Mouse (Mus musculus) forebrain, embryonic 13.5 days (tissue): Measurements from ENCODE around the gene Nfia. TPM values are rescaled to one million over a fixed set of nuclear protein-coding genes. Genes with fewer than 3 reads are reported as not detected.

Experiments
- ATAC-seq: fragments of 200-750 bp; cut with Nextera tagmentation; 2 replicates; pipeline ENCODE4 v1.8.0; 2017
- H3K27ac ChIP-seq: fragments of 300-500 bp; sonication (generic); 2 replicates; pipeline ENCODE4 v1.5.1; 2015; ENCODE audit warnings: inconsistent platforms, mild to moderate bottlenecking, moderate library complexity
- H3K27me3 ChIP-seq: fragments of 300-500 bp; sonication (generic); 2 replicates; pipeline ENCODE4 v1.6.1; 2015; ENCODE audit warnings: mild to moderate bottlenecking, inconsistent platforms
- H3K36me3 ChIP-seq: fragments of 300-500 bp; sonication (generic); 2 replicates; pipeline ENCODE4 v1.6.1; 2015; ENCODE audit warnings: mild to moderate bottlenecking, inconsistent platforms; ENCODE audit not compliant: poor library complexity, severe bottlenecking
- H3K4me1 ChIP-seq: fragments of 300-500 bp; sonication (generic); 2 replicates; pipeline ENCODE4 v1.6.1; 2015; ENCODE audit warnings: inconsistent platforms
- H3K4me2 ChIP-seq: fragments of 300-500 bp; sonication (generic); 2 replicates; pipeline ENCODE4 v1.6.1; 2015; ENCODE audit warnings: inconsistent platforms, mild to moderate bottlenecking, moderate library complexity
- H3K4me3 ChIP-seq: fragments of 300-500 bp; sonication (generic); 2 replicates; pipeline ENCODE4 v1.5.1; 2015; ENCODE audit warnings: mild to moderate bottlenecking, inconsistent platforms
- H3K9ac ChIP-seq: fragments of 300-500 bp; sonication (generic); 2 replicates; pipeline ENCODE4 v1.6.1; 2015; ENCODE audit warnings: mild to moderate bottlenecking, inconsistent platforms
- H3K9me3 ChIP-seq: fragments of 300-500 bp; sonication (generic); replicated peaks from 2 replicates; pipeline ENCODE4 v1.6.1; 2016; ENCODE audit warnings: inconsistent platforms
- WGBS: fragments of 180-500 bp; shearing (Covaris S2); methylation state at CpG from one replicate; pipeline ENCODE4 v1.1.7; 2015; 5-methylcytosine and 5-hydroxymethylcytosine counted together
- polyA plus RNA-seq: library from polyadenylated mRNA; unstranded; fragments of >200 nt; fragmentation: Nextera tagmentation; extraction: Ambion mirVana; gene quantifications from 2 replicates; pipeline ENCODE4 v1.2.1, GENCODE M21; 2015

Gene Nfia
- polyA plus RNA-seq, 1 experiment from 2014 or later, result 121 TPM

DNA sequence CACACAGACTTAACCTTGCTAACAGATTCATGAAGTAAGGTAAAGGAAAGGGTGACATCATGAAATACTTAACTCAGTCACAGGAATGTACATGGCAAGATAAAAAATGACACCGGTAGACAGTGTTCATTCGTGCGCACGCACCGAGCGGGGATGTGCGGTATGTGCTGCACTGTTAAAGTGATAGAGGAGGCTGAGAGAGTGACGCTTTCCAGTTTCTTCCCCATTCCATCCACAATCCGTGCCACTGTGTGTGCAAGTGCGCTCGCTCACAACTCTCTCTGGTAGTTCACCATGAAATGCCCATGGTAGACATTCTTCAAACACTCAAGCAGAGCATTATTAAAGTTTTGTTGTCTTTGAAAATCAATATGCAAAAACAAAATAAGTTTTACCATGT, 218.9 kb downstream of the Nfia start:
- Histone ChIP-seq H3K27me3 (no peaks in the 10 kb centered on the region), H3K9ac (no peak overlapping the region), H3K4me1 (peaks cover 21% of the 10 kb centered on the region), H3K36me3 (0 out of 2 replicates have a peak, but pooled peaks cover 8% of the 10 kb centered on the region), H3K4me2 (no peak overlapping the region), H3K9me3 (no peaks in the 10 kb centered on the region), H3K27ac (no peak overlapping the region), H3K4me3 (no peak overlapping the region)
- WGBS, result 83% methylated on average over 11 of the region's 11 CpGs
- ATAC-seq, result no peak

DNA sequence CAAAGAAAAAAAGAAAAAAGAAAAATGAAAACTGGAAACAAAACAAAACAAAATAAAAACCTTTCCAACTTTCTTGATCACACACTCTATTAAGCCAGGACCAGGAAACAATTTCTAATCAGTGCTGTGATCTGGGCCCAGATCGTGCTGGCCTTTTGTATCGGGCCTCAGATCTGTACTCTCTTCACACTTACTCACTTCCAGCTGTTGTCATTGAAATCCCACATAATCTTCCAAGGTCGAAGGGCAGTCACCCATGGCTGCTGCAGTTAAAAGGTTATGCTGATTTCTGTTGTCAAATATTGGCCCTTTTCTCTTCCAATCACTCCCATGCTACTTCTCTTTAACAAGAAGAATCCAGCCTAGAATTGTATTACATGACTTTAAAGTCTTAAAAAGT, 219.3 kb downstream of the Nfia start:
- H3K27me3 ChIP-seq, result no peaks in the 10 kb centered on the region
- no peak for ATAC-seq
- no peak overlapping the region for H3K4me2 ChIP-seq
- WGBS, result 23% methylated on average over 3 of the region's 3 CpGs
- peaks cover 26% of the 10 kb centered on the region for H3K4me1 ChIP-seq
- no peak overlapping the region for H3K27ac ChIP-seq
- no peak overlapping the region for H3K4me3 ChIP-seq
- no peaks in the 10 kb centered on the region for H3K9me3 ChIP-seq
- 0 out of 2 replicates have a peak, but pooled peaks cover 8% of the 10 kb centered on the region for H3K36me3 ChIP-seq
- no peak overlapping the region for H3K9ac ChIP-seq

DNA sequence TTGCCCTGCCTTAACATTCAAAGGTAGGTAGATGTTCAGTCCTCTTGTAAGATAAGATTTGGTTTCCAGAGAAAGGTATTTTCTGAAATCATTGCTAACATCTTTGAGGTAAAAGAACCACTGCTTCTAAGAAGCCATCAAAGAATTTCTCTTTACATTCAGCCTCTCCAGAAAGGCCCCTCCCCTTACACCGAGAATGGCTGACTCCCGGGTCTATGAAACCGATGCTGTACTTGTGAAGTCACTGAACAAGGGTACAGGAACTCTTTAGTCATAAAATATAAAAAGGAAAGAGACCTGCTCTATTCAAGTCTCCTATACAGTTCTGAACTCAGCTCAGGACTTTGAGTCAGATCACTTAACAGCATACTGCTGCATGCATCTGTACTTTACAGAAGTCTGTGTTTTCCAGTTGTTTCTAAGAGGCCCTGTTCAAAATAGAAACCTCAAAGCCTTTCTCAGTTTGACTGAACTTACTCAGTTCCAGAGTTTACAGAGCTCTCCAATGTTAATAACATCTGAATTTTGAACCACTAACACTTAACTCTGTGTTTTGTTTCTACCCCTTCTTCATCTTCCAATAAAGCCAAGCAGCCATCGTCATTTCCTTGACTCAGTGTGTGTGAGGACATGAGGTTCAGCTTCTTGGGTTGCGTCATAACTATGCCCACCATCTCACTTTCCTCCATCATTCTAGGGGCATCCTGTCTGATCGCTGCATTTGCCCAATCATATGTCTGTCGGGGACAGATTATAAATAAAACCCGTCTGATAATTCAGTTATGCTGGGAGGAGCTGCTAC, 223.6 kb downstream of the Nfia start:
- H3K4me2 ChIP-seq, result no peak overlapping the region
- 0 out of 2 replicates have a peak, but pooled peaks cover under 1% of the 10 kb centered on the region for H3K36me3 ChIP-seq
- no peak overlapping the region for H3K4me3 ChIP-seq
- H3K27me3 ChIP-seq, result no peaks in the 10 kb centered on the region
- no peak overlapping the region for H3K9ac ChIP-seq
- no peaks in the 10 kb centered on the region for H3K9me3 ChIP-seq
- ATAC-seq, result no peak
- peak overlapping the region; percentile 44; the same call in 1 of the 2 replicates for H3K27ac ChIP-seq
- peaks cover 42% of the 10 kb centered on the region for H3K4me1 ChIP-seq
- 87% methylated on average over 8 of the region's 8 CpGs for WGBS

DNA sequence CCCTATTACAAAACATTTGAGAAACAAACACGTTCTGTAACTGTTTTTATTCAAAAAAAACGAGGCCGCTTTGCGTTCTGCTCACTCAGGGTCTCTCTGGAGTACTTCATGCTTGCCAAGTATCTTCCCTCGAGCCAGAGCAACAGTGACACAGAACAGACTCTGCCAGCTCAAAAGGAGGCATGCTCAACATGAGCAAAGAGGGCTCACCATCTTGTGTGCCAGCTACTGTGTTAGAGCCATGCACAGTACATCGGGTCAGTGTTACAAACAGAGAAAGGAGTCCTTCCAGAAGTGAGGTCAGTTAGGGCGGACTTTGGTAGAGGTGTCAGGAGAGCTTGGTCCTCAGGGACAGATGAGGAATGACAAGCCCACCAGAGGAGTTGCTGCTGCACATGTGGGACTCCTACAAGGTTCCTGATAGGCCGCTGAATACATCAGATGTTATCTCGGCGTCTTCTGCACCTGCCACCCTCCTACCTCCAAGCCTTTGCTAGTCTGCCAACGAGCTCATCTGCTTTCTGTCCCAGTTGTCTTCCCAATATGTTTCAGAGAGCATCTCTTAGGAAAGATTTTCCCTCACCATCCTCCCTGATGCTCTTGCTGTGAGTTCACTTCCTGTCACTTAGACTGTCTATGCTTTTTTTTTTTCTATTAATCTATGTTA, 224.8 kb downstream of the Nfia start:
- peak; percentile 36; the same call in 1 of the 2 replicates for ATAC-seq
- 80% methylated on average over 11 of the region's 11 CpGs for WGBS

DNA sequence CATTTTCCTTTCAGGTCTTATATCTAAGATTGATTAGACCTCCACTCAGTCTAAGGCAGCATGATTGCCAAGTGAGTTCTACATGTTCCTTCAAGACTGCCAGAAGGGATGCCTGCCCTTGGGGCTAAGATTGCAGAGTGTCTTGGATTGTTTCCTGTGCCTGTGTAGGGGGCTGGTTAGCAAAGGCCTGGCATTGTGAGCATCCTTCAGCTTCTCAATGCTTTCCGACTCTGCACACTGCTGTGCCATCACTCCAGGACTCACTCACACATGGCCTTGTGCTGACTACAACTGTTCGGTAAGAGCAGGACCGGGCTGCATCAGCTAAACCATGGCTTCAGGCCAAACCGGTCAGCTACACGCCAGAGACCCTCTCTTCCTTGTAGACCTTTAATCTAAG, 229.7 kb downstream of the Nfia start:
- ATAC-seq, result no peak
- H3K4me2 ChIP-seq, result no peak overlapping the region
- H3K36me3 ChIP-seq, result peaks cover 12% of the 10 kb centered on the region
- H3K27ac ChIP-seq, result peak overlapping the region; percentile 21
- no peak overlapping the region for H3K4me3 ChIP-seq
- no peaks in the 10 kb centered on the region for H3K27me3 ChIP-seq
- no peak overlapping the region for H3K9ac ChIP-seq
- 87% methylated on average over 5 of the region's 5 CpGs for WGBS
- H3K9me3 ChIP-seq, result no peaks in the 10 kb centered on the region
- peaks cover 67% of the 10 kb centered on the region for H3K4me1 ChIP-seq

More for the DNA sequence above, 224.8 kb downstream of the Nfia start:
- peak overlapping the region; percentile 1; the same call in 1 of the 2 replicates for H3K27ac ChIP-seq
- no peaks in the 10 kb centered on the region for H3K27me3 ChIP-seq
- peaks cover 2% of the 10 kb centered on the region for H3K36me3 ChIP-seq
- H3K4me1 ChIP-seq, result peaks cover 37% of the 10 kb centered on the region
- no peak overlapping the region for H3K4me3 ChIP-seq
- H3K9me3 ChIP-seq, result no peaks in the 10 kb centered on the region
- no peak overlapping the region for H3K4me2 ChIP-seq
- H3K9ac ChIP-seq, result no peak overlapping the region

DNA sequence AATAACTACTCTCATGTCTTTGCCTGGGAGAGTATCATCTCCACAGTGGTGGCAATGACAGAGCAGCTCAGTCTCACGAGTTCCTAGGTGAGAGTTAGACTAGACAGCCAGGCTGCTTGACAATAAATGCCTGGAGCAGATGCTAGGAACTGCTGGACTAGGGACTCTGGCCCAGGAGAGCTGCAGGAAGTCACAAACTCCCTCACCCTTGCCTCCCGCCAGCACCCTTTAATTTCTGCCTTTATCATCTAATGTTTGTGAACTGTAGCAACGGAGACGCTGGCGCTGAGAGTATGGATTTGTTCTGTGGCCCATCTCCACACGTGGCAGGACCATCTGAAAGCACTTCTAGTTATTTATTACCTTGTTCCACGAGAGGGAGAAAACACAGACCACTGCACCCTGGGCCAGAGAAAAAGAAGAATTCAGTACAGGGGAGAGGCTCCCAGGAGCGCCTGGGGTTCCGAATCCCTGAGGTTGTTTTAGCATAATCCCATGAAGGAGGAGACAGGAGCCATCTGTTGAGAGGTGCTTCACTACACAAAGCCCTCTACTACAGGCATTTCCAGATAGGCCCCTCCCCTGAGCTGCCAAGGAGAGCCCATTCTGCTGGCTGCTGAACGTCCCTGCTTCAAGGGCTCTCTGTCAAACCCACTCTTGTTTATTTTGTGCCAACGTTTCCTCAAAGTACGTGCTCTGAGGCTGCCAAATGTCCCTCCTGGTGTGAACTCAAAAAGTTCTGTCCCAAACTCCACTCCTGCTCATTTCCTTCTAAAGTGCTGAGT, 231.0 kb downstream of the Nfia start:
- Histone ChIP-seq H3K4me2 (peak overlapping the region; percentile 30), H3K9ac (no peak overlapping the region; the same call in 1 of the 2 replicates), H3K9me3 (no peaks in the 10 kb centered on the region), H3K4me1 (peaks cover 59% of the 10 kb centered on the region), H3K4me3 (no peak overlapping the region), H3K27ac (peak overlapping the region; percentile 89), H3K27me3 (no peaks in the 10 kb centered on the region), H3K36me3 (peaks cover 16% of the 10 kb centered on the region)
- ATAC-seq, result peak; percentile 88
- 20% methylated on average over 12 of the region's 12 CpGs for WGBS

DNA sequence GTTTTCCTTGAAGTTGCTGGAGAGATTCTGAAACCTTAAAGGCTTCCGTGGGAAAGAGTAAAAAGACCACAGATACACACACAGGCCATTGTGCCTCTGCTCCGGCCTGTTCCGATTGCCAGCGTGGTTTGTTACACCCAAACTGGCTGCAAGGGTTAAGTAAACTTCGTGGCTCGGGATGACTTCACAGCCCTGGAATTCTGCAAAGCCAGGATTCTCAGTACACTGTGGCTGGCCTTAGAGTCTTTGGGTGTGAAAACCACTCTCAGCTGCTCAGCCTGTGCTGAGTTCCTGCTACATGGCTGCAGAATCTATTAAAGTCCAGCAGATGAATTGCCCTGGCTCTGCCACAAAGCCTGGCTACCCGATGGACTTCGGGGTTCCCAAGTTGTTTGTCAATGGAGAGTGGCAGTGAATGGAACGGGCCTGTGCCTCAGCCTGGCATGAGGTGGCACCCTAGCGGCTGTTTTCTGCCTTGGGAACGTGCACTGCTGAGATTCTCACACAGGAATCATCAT, 231.6 kb downstream of the Nfia start:
- peak overlapping the region; percentile 30 for H3K4me2 ChIP-seq
- peak overlapping the region; percentile 89 for H3K27ac ChIP-seq
- no peak overlapping the region; the same call in 1 of the 2 replicates for H3K9ac ChIP-seq

DNA sequence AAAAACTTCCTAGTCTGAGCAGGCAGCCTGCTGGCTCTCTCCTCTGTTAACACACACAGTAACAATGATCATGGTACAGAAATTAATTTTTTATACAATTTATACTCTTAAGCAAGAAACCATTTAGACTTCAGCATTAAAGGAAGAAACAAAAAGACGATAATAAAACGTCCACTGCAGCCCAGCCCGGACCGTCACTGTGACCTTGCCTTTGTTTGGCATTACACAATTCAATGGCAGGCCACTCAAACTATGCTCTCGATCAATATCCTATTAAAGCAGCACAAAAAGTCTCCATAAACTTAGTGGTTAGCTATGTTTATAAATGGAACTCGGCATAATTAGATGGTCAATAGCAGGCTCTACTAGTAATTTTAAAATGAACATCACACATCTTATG, 232.5 kb downstream of the Nfia start:
- Histone ChIP-seq H3K27ac (peak overlapping the region; percentile 89), H3K9ac (no peak overlapping the region), H3K27me3 (no peaks in the 10 kb centered on the region), H3K9me3 (no peaks in the 10 kb centered on the region), H3K36me3 (peaks cover 16% of the 10 kb centered on the region), H3K4me3 (no peak overlapping the region), H3K4me2 (no peak overlapping the region), H3K4me1 (peaks cover 64% of the 10 kb centered on the region)
- no peak for ATAC-seq
- 43% methylated on average over 6 of the region's 6 CpGs for WGBS

More for the DNA sequence above, 231.6 kb downstream of the Nfia start:
- Histone ChIP-seq H3K36me3 (peaks cover 16% of the 10 kb centered on the region), H3K27me3 (no peaks in the 10 kb centered on the region), H3K4me3 (no peak overlapping the region), H3K4me1 (peaks cover 59% of the 10 kb centered on the region), H3K9me3 (no peaks in the 10 kb centered on the region)
- peak; percentile 85 for ATAC-seq
- WGBS, result 1% methylated on average over 11 of the region's 11 CpGs

DNA sequence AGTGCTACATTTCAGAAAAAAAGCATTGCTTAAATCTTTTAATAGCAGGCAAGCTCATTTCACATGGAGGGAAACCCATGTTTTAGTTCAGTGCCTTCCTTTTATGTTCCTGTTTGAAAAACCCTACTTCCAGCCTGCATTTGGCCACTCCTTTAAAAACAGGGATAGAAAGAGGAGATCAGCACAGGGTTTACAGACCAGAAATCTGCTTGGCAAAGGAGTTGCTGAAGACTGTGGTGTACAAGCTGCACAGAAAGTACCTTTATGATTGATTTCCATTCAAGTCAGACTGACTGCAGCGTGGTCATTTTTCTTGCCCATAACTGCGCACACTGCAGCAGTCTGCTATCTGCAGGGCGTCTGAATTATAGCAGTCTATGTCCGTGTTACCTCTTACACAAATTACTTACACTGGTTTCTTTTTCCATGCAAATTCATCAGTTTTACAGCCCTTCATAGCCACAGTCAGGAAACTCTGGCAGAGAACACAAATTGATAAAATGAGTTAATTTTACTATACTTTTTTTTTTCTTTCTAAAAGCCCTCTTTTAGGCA, 236.4 kb downstream of the Nfia start:
- Histone ChIP-seq H3K4me3 (no peak overlapping the region), H3K4me1 (peaks cover 45% of the 10 kb centered on the region), H3K27ac (peak overlapping the region; percentile 70), H3K27me3 (no peaks in the 10 kb centered on the region), H3K36me3 (peaks cover 7% of the 10 kb centered on the region; the same call in 1 of the 2 replicates), H3K9ac (0 out of 2 replicates have a peak overlapping the region, but pooled peaks have one; percentile 21), H3K4me2 (no peak overlapping the region), H3K9me3 (no peaks in the 10 kb centered on the region)
- WGBS, result 35% methylated on average over 4 of the region's 4 CpGs
- 0 out of 2 replicates have a peak, but pooled peaks have one; percentile 17 for ATAC-seq

DNA sequence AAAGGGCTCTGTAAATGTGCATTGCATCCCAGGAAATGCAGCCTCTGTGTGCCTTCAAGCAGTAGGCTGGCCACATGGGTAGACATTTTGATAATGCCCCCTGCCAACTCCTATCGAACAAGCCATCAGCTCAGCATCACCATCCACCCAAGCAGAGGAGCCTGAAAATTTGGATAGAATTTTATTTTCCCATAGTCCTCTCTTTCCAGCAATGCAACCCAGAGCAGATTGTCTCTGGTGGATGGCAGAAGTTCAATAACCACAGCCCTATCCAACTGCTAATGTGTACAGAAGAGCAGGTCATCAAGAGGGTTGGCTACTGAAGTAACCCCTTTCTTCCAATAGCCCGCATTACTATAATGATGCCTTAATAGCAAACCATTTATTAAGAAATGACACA, 237.4 kb downstream of the Nfia start:
- Histone ChIP-seq H3K4me2 (no peak overlapping the region), H3K36me3 (peaks cover 17% of the 10 kb centered on the region), H3K4me3 (no peak overlapping the region), H3K27ac (no peak overlapping the region), H3K9me3 (no peaks in the 10 kb centered on the region), H3K27me3 (no peaks in the 10 kb centered on the region), H3K4me1 (peaks cover 34% of the 10 kb centered on the region), H3K9ac (no peak overlapping the region)
- no peak for ATAC-seq
- 84% methylated on average over 2 of the region's 2 CpGs for WGBS

DNA sequence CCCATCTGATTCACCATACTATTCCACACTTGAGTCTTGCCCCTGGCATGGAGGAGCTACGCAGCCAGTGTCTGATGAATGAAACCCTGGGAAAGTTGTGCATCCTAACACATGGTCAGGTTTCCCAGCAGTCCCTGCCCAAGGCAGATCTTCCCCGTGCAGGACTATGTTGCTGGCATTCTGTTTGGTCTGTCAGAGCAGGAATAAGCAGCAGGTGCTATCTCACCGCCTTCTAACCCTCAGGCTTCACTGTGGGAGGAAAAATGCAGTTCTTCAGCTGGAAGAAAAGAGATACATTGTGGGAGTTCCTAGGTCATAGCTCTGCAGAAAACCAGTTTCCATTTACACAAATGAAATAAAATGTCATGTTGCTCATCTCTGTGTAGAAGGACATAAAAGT, 247.3 kb downstream of the Nfia start:
- H3K4me3 ChIP-seq, result no peak overlapping the region
- no peaks in the 10 kb centered on the region for H3K9me3 ChIP-seq
- H3K36me3 ChIP-seq, result peaks cover 58% of the 10 kb centered on the region
- H3K4me1 ChIP-seq, result peaks cover 29% of the 10 kb centered on the region
- H3K27ac ChIP-seq, result 0 out of 2 replicates have a peak overlapping the region, but pooled peaks have one; percentile 3
- 85% methylated on average over 3 of the region's 3 CpGs for WGBS
- no peak overlapping the region for H3K4me2 ChIP-seq
- no peak overlapping the region for H3K9ac ChIP-seq
- H3K27me3 ChIP-seq, result no peaks in the 10 kb centered on the region
- ATAC-seq, result no peak
